Mouse (Mus musculus): Measurements from ENCODE around the gene Slc16a12. TPM values are rescaled to one million over a fixed set of nuclear protein-coding genes. Genes with fewer than 3 reads are reported as not detected.

Gene Slc16a12
- polyA plus RNA-seq, 1 experiment, result 0.01 TPM

- Histone ChIP-seq H3ac (ENCODE audit: control insufficient read depth, insufficient read length, low read depth) (no peak overlapping the region), H3K79me2 (ENCODE audit: control insufficient read depth, insufficient read depth) (no peaks in the 10 kb centered on the region), H3K36me3 (ENCODE audit: control insufficient read depth, insufficient read depth) (no peaks in the 10 kb centered on the region), H3K79me3 (ENCODE audit: low read depth) (no peaks in the 10 kb centered on the region), H3K4me3 (ENCODE audit: insufficient read depth, poor library complexity, severe bottlenecking) (no peak overlapping the region), H3K27me3 (ENCODE audit: control insufficient read depth, insufficient read depth, insufficient read length) (no peaks in the 10 kb centered on the region)
- no peak for TF ChIP-seq MAX (IDR thresholded peaks at IDR 0.05)
- no peak for TF ChIP-seq CTCF (IDR thresholded peaks at IDR 0.05; ENCODE audit: control insufficient read depth, insufficient read depth, insufficient read length)
- no peak for TF ChIP-seq CEBPB (IDR thresholded peaks at IDR 0.05; ENCODE audit: low read depth)
- no peak for TF ChIP-seq MYOG (IDR thresholded peaks at IDR 0.05; ENCODE audit: control insufficient read depth, extremely low read depth, insufficient read length)
- TF ChIP-seq FOSL1 (IDR thresholded peaks at IDR 0.05; ENCODE audit: insufficient read depth, low read length, poor library complexity, severe bottlenecking), result no peak
- no peak for TF ChIP-seq USF1 (IDR thresholded peaks at IDR 0.05; ENCODE audit: low read depth)
- no peak for TF ChIP-seq MYOD1 (IDR thresholded peaks at IDR 0.05; ENCODE audit: control insufficient read depth, insufficient read length, low read depth)
Observed at GRCm38 (mm10) chr19:34718963-34719362, 28.1 kb downstream of the Slc16a12 start.

- Histone ChIP-seq H3K4me3 (ENCODE audit: insufficient read depth, poor library complexity, severe bottlenecking) (no peak overlapping the region), H3ac (ENCODE audit: control insufficient read depth, insufficient read length, low read depth) (no peak overlapping the region), H3K36me3 (ENCODE audit: control insufficient read depth, insufficient read depth) (no peaks in the 10 kb centered on the region), H3K27me3 (ENCODE audit: control insufficient read depth, insufficient read depth, insufficient read length) (no peaks in the 10 kb centered on the region), H3K79me3 (ENCODE audit: low read depth) (no peaks in the 10 kb centered on the region), H3K79me2 (ENCODE audit: control insufficient read depth, insufficient read depth) (no peaks in the 10 kb centered on the region)
- TF ChIP-seq USF1 (IDR thresholded peaks at IDR 0.05; ENCODE audit: low read depth) (no peak), MYOG (IDR thresholded peaks at IDR 0.05; ENCODE audit: control insufficient read depth, extremely low read depth, insufficient read length) (no peak), MAX (IDR thresholded peaks at IDR 0.05) (no peak), CEBPB (IDR thresholded peaks at IDR 0.05; ENCODE audit: low read depth) (no peak), MYOD1 (IDR thresholded peaks at IDR 0.05; ENCODE audit: control insufficient read depth, insufficient read length, low read depth) (no peak), FOSL1 (IDR thresholded peaks at IDR 0.05; ENCODE audit: insufficient read depth, low read length, poor library complexity, severe bottlenecking) (no peak), CTCF (IDR thresholded peaks at IDR 0.05; ENCODE audit: control insufficient read depth, insufficient read depth, insufficient read length) (no peak)
Observed at GRCm38 (mm10) chr19:34718478-34718877, 28.6 kb downstream of the Slc16a12 start.

DNA sequence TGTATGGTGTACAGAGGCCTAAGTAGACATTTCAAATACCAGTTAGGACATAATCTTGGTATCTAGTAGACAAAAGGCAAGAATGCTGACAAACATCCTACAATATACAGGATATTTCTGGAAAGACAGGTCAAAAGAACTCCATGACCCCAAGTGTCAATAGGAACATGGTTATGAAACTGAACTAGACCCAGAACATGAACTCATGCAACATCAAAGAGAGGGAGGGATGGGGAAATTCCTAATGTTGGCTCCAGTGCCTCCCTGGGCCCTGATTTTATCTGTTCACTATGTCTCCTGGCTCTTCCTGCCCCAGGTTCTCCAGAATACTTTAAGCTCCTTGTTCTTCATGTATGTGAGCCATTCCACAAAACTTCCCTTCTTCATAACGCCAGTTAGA lies 31.2 kb downstream of the Slc16a12 start:
- no peak overlapping the region for H3K4me3 ChIP-seq (ENCODE audit: insufficient read depth, poor library complexity, severe bottlenecking)
- H3K27me3 ChIP-seq (ENCODE audit: control insufficient read depth, insufficient read depth, insufficient read length), result no peaks in the 10 kb centered on the region
- TF ChIP-seq CTCF (IDR thresholded peaks at IDR 0.05; ENCODE audit: control insufficient read depth, insufficient read depth, insufficient read length) (no peak), CEBPB (IDR thresholded peaks at IDR 0.05; ENCODE audit: low read depth) (no peak), FOSL1 (IDR thresholded peaks at IDR 0.05; ENCODE audit: insufficient read depth, low read length, poor library complexity, severe bottlenecking) (no peak), MYOG (IDR thresholded peaks at IDR 0.05; ENCODE audit: control insufficient read depth, extremely low read depth, insufficient read length) (no peak), MYOD1 (IDR thresholded peaks at IDR 0.05; ENCODE audit: control insufficient read depth, insufficient read length, low read depth) (no peak), USF1 (IDR thresholded peaks at IDR 0.05; ENCODE audit: low read depth) (no peak), MAX (IDR thresholded peaks at IDR 0.05) (no peak)
- no peaks in the 10 kb centered on the region for H3K79me3 ChIP-seq (ENCODE audit: low read depth)
- H3K79me2 ChIP-seq (ENCODE audit: control insufficient read depth, insufficient read depth), result no peaks in the 10 kb centered on the region
- no peak overlapping the region for H3ac ChIP-seq (ENCODE audit: control insufficient read depth, insufficient read length, low read depth)
- H3K36me3 ChIP-seq (ENCODE audit: control insufficient read depth, insufficient read depth), result no peaks in the 10 kb centered on the region

GRCm38 (mm10) chr19:34714250-34714666 lies 32.8 kb downstream of the Slc16a12 start:
- H3ac ChIP-seq (ENCODE audit: control insufficient read depth, insufficient read length, low read depth), result no peak overlapping the region

DNA sequence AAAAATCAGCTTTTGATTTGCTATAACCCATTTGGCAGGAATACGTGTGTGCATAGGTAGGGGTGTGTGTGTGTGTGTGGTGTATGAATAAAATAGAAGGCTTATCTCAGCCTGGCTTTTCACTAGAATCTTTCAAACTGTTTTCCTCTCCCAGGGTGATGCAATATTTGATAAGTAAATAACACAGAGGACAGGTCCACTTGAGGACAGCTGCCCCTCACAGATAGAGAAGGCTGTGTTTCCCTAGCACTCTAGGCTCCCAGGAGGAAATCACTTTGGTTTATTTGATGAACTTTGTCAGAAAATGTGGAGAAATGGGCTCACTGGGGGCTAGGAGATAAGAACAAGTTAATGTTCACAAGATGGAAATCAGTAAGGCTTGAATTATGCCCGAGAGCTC lies 35.0 kb downstream of the Slc16a12 start:
- Histone ChIP-seq H3K4me3 (ENCODE audit: insufficient read depth, poor library complexity, severe bottlenecking) (no peak overlapping the region), H3K36me3 (ENCODE audit: control insufficient read depth, insufficient read depth) (no peaks in the 10 kb centered on the region), H3K79me3 (ENCODE audit: low read depth) (no peaks in the 10 kb centered on the region), H3K27me3 (ENCODE audit: control insufficient read depth, insufficient read depth, insufficient read length) (no peaks in the 10 kb centered on the region), H3ac (ENCODE audit: control insufficient read depth, insufficient read length, low read depth) (no peak overlapping the region), H3K79me2 (ENCODE audit: control insufficient read depth, insufficient read depth) (no peaks in the 10 kb centered on the region)
- TF ChIP-seq CTCF (IDR thresholded peaks at IDR 0.05; ENCODE audit: control insufficient read depth, insufficient read depth, insufficient read length), result no peak
- TF ChIP-seq FOSL1 (IDR thresholded peaks at IDR 0.05; ENCODE audit: insufficient read depth, low read length, poor library complexity, severe bottlenecking), result no peak

More at GRCm38 (mm10) chr19:34714250-34714666, 32.8 kb downstream of the Slc16a12 start:
- H3K4me3 ChIP-seq (ENCODE audit: insufficient read depth, poor library complexity, severe bottlenecking), result no peak overlapping the region
- TF ChIP-seq USF1 (IDR thresholded peaks at IDR 0.05; ENCODE audit: low read depth), result no peak
- TF ChIP-seq MYOG (IDR thresholded peaks at IDR 0.05; ENCODE audit: control insufficient read depth, extremely low read depth, insufficient read length), result no peak
- TF ChIP-seq FOSL1 (IDR thresholded peaks at IDR 0.05; ENCODE audit: insufficient read depth, low read length, poor library complexity, severe bottlenecking), result no peak
- no peak for TF ChIP-seq MYOD1 (IDR thresholded peaks at IDR 0.05; ENCODE audit: control insufficient read depth, insufficient read length, low read depth)
- no peak for TF ChIP-seq CTCF (IDR thresholded peaks at IDR 0.05; ENCODE audit: control insufficient read depth, insufficient read depth, insufficient read length)
- TF ChIP-seq MAX (IDR thresholded peaks at IDR 0.05), result no peak
- TF ChIP-seq CEBPB (IDR thresholded peaks at IDR 0.05; ENCODE audit: low read depth), result no peak
- H3K36me3 ChIP-seq (ENCODE audit: control insufficient read depth, insufficient read depth), result no peaks in the 10 kb centered on the region
- no peaks in the 10 kb centered on the region for H3K27me3 ChIP-seq (ENCODE audit: control insufficient read depth, insufficient read depth, insufficient read length)
- H3K79me2 ChIP-seq (ENCODE audit: control insufficient read depth, insufficient read depth), result no peaks in the 10 kb centered on the region
- H3K79me3 ChIP-seq (ENCODE audit: low read depth), result no peaks in the 10 kb centered on the region

DNA sequence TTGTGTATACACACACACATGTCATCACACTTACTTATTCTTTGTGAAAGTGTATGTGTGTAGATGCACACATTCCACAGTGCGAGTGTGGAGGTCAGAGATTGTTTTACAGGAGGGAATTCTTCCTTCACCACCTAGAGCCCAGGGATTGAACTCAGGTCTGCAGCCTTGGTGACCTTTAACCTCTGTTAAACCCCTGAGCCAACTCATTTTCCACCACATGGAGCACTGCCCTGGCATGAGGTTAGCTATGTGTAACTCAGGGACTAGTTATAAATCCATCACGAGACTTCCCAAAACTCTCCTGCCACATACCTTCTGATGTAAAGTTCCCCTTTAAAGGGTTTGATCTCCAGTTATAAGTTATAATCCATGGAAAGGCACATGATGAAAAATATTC lies 38.9 kb downstream of the Slc16a12 start:
- H3K36me3 ChIP-seq (ENCODE audit: control insufficient read depth, insufficient read depth), result no peaks in the 10 kb centered on the region
- no peak overlapping the region for H3K4me3 ChIP-seq (ENCODE audit: insufficient read depth, poor library complexity, severe bottlenecking)
- H3K79me3 ChIP-seq (ENCODE audit: low read depth), result no peaks in the 10 kb centered on the region
- H3ac ChIP-seq (ENCODE audit: control insufficient read depth, insufficient read length, low read depth), result no peak overlapping the region
- TF ChIP-seq MYOG (IDR thresholded peaks at IDR 0.05; ENCODE audit: control insufficient read depth, extremely low read depth, insufficient read length) (no peak), MAX (IDR thresholded peaks at IDR 0.05) (no peak), CTCF (IDR thresholded peaks at IDR 0.05; ENCODE audit: control insufficient read depth, insufficient read depth, insufficient read length) (no peak), MYOD1 (IDR thresholded peaks at IDR 0.05; ENCODE audit: control insufficient read depth, insufficient read length, low read depth) (no peak), FOSL1 (IDR thresholded peaks at IDR 0.05; ENCODE audit: insufficient read depth, low read length, poor library complexity, severe bottlenecking) (no peak), USF1 (IDR thresholded peaks at IDR 0.05; ENCODE audit: low read depth) (no peak), CEBPB (IDR thresholded peaks at IDR 0.05; ENCODE audit: low read depth) (no peak)
- no peaks in the 10 kb centered on the region for H3K27me3 ChIP-seq (ENCODE audit: control insufficient read depth, insufficient read depth, insufficient read length)
- H3K79me2 ChIP-seq (ENCODE audit: control insufficient read depth, insufficient read depth), result no peaks in the 10 kb centered on the region

Measured in C2C12 (cell line).